Mouse (Mus musculus) liver, postnatal 0 days (tissue): Measurements from ENCODE around the gene Rb1. TPM values are rescaled to one million over a fixed set of nuclear protein-coding genes. Genes with fewer than 3 reads are reported as not detected.

ENCODE experiments used
- ATAC-seq: fragments of 200-750 bp; cut with Nextera tagmentation; 2 replicates; pipeline ENCODE4 v1.8.0; 2017; ENCODE audit warnings: mild to moderate bottlenecking, moderate library complexity
- DNase-seq: peaks from one replicate; pipeline ENCODE4 v3.0.0-alpha.2; 2016
- H3K27ac ChIP-seq: fragments of 300-500 bp; sonication (generic); 2 replicates; pipeline ENCODE4 v1.5.1; 2014; ENCODE audit warnings: antibody characterized with exemption, moderate library complexity, mild to moderate bottlenecking, low read depth
- H3K27me3 ChIP-seq: fragments of 300-500 bp; sonication (generic); 2 replicates; pipeline ENCODE4 v1.6.1; 2014; ENCODE audit warnings: low read length, control low read depth, mixed read lengths; ENCODE audit not compliant: insufficient read depth
- H3K36me3 ChIP-seq: fragments of 300-500 bp; sonication (generic); replicated peaks from 2 replicates; pipeline ENCODE4 v1.6.1; 2014; ENCODE audit warnings: mild to moderate bottlenecking, control low read depth, low read length, moderate library complexity, mixed read lengths; ENCODE audit not compliant: insufficient read depth
- H3K4me1 ChIP-seq: fragments of 300-500 bp; sonication (generic); 2 replicates; pipeline ENCODE4 v1.6.1; 2014; ENCODE audit warnings: antibody characterized with exemption, mild to moderate bottlenecking, control low read depth; ENCODE audit not compliant: insufficient read depth
- H3K4me2 ChIP-seq: fragments of 300-500 bp; sonication (generic); 2 replicates; pipeline ENCODE4 v1.6.1; 2014; ENCODE audit warnings: low read depth, mild to moderate bottlenecking, low read length, moderate library complexity, mixed read lengths
- H3K4me3 ChIP-seq: fragments of 300-500 bp; sonication (generic); 2 replicates; pipeline ENCODE4 v1.5.1; 2014; ENCODE audit warnings: low read depth, low read length
- H3K9ac ChIP-seq: fragments of 300-500 bp; sonication (generic); replicated peaks from 2 replicates; pipeline ENCODE4 v1.6.1; 2014; ENCODE audit warnings: mild to moderate bottlenecking, moderate library complexity
- H3K9me3 ChIP-seq: fragments of 300-500 bp; sonication (generic); 2 replicates; pipeline ENCODE4 v1.6.1; 2016; ENCODE audit warnings: mild to moderate bottlenecking, control low read depth, low read length, mixed read lengths
- CTCF ChIP-seq: sonication (generic); IDR thresholded peaks from 2 replicates; pipeline ENCODE4 v1.5.1; 2016; ENCODE audit warnings: antibody characterized with exemption, low read depth
- EP300 ChIP-seq: IDR thresholded peaks from 2 replicates; pipeline ENCODE4 v1.6.1; 2016; ENCODE audit warnings: antibody characterized with exemption, low read depth, mild to moderate bottlenecking
- WGBS: fragments of 180-500 bp; shearing (Covaris S2); extraction: QIAGEN DNeasy Blood & Tissue Kit; methylation state at CpG from one replicate; pipeline ENCODE4 v1.1.7; 2014; ENCODE audit not compliant: insufficient replicate concordance; 5-methylcytosine and 5-hydroxymethylcytosine counted together
- polyA plus RNA-seq: library from polyadenylated mRNA; unstranded; fragments of >200 nt; fragmentation: Nextera tagmentation; extraction: Ambion mirVana; gene quantifications from 2 replicates; pipeline ENCODE4 v1.2.1, GENCODE M21; 2015

Rb1 gene
- polyA plus RNA-seq, 1 experiment from 2014 or later: 23.6 TPM

DNA sequence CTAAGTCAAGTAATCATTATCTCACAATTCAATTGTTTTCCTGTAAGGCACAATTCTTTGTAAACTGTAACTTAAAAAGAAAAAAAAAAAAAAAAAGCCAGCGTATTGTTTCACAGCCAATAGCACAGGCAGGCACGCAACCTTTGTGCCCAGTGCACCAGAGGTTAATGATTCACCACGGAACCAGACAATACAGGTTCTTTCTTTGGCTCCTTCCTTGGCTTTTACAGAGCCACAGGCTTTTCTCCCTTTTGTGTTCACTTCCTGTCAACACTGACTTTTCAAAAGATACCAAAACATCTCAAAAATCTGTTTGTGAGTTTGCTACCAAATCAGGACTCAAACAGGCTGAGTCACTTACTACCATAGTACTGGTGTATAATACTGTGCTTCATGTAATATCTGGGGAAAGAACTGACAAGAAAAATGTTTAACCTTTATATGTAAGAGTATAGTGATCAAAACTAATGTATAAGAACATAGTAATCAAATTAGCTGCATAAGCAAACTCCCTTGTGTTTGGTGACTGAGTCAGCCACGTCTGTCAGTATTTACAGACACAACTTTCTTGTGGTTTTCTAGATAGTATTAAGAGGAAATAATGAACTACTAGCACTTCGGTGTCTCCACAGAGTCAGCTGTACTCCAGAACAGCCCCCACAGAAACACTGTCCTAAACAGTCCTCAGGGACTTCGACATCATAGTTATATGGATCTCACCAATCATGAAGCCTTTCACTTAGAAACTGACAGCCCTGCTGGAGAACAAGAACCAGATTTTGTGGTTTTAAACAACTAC, 72.0 kb downstream of the Rb1 start:
- peaks cover 3% of the 10 kb centered on the region for H3K36me3 ChIP-seq
- TF ChIP-seq CTCF (no peak), EP300 (no peak)
- ATAC-seq (peak; percentile 85), DNase-seq (peak; percentile 44)
- H3K27ac ChIP-seq: peak overlapping the region; percentile 68
- H3K9me3 ChIP-seq: no peaks in the 10 kb centered on the region
- no peak overlapping the region for H3K4me3 ChIP-seq
- H3K9ac ChIP-seq: no peak overlapping the region
- WGBS: 33% methylated on average over 6 of the region's 6 CpGs
- peaks cover 22% of the 10 kb centered on the region for H3K4me1 ChIP-seq
- no peak overlapping the region for H3K4me2 ChIP-seq
- no peaks in the 10 kb centered on the region for H3K27me3 ChIP-seq

DNA sequence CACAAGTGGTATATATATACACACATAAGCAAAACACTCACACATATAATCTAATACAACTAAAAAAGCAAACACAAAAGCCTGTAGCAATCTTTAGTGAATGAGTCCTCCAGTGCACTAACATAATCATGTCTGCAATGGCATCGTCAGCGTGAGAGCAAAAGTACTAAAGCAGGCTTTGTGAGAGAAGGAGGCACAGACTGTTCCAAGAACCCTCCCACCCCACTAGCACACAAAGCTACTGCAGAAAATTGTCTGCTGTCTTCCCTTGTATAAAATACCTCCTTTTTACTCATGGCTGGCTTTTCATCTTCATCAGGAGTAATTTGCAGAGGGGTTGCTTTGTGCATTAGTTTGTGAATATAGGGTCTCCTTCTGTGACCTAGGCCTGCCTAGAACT, 73.3 kb downstream of the Rb1 start:
- Histone ChIP-seq H3K36me3 (peaks cover 3% of the 10 kb centered on the region), H3K4me3 (no peak overlapping the region), H3K27me3 (no peaks in the 10 kb centered on the region), H3K9ac (no peak overlapping the region), H3K27ac (peak overlapping the region; percentile 68), H3K9me3 (no peaks in the 10 kb centered on the region), H3K4me2 (no peak overlapping the region), H3K4me1 (peaks cover 13% of the 10 kb centered on the region)
- ATAC-seq (no peak), DNase-seq (no peak)
- TF ChIP-seq EP300 (no peak), CTCF (no peak)
- WGBS: 88% methylated on average over 2 of the region's 2 CpGs

DNA sequence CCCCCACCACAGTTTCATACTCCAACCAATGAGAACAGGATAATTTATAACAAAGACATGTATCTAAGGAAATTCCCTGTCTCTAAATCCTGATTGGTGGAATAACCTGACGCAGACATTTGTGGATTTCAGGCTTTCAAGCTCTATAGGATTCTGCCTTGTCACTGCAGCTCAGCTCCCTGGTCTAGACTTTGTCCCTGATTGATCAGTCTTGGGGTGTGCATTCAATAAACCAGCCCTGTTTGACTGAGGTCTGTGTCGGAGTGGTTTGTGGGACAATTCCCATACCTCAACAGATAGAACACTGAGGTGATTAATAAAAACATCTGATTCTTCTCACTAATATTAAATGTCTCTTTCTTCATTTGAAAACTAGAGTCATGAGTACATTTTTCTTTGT, 75.6 kb downstream of the Rb1 start:
- TF ChIP-seq EP300 (peak; percentile 44), CTCF (no peak)
- ATAC-seq (peak; percentile 83), DNase-seq (no peak)
- peaks cover 6% of the 10 kb centered on the region for H3K36me3 ChIP-seq
- no peak overlapping the region for H3K4me3 ChIP-seq
- H3K4me1 ChIP-seq: peaks cover 10% of the 10 kb centered on the region; the same call in 1 of the 2 replicates
- WGBS: 70% methylated on average over 2 of the region's 2 CpGs
- H3K27me3 ChIP-seq: no peaks in the 10 kb centered on the region
- H3K9ac ChIP-seq: no peak overlapping the region
- H3K9me3 ChIP-seq: no peaks in the 10 kb centered on the region
- H3K27ac ChIP-seq: peak overlapping the region; percentile 60; the same call in 1 of the 2 replicates
- H3K4me2 ChIP-seq: no peak overlapping the region

DNA sequence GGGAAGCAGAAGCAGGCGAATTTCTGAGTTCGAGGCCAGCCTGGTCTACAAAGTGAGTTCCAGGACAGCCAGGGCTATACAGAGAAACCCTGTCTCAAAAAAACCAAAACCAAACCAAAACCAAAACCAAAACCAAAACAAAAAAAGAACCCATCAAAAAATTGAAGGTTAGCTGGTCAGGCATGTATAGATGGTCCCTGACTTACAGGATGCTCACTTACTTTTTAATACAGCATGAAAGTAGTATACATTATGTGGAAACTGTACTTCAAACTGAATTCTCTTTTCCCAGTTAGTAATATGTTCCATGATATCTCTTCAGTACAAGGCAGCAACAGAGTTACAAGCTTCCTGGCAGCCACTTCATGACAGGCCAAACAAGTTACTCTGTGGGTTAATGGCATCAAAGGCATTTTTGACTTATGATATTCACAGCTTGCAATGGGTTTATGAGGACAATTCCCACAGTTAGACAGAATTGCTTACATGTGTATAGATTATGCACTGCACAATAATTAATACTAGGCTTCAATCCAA, 81.5 kb downstream of the Rb1 start:
- peaks cover 3% of the 10 kb centered on the region for H3K36me3 ChIP-seq
- no peaks in the 10 kb centered on the region for H3K27me3 ChIP-seq
- ATAC-seq: no peak
- 83% methylated on average over 2 of the region's 2 CpGs for WGBS
- TF ChIP-seq CTCF (no peak), EP300 (no peak)
- H3K9ac ChIP-seq: no peak overlapping the region
- no peak overlapping the region for H3K4me2 ChIP-seq
- H3K27ac ChIP-seq: no peak overlapping the region
- no peaks in the 10 kb centered on the region for H3K9me3 ChIP-seq
- no peak overlapping the region for H3K4me3 ChIP-seq
- DNase-seq: no peak
- H3K4me1 ChIP-seq: no peaks in the 10 kb centered on the region; the same call in 1 of the 2 replicates

DNA sequence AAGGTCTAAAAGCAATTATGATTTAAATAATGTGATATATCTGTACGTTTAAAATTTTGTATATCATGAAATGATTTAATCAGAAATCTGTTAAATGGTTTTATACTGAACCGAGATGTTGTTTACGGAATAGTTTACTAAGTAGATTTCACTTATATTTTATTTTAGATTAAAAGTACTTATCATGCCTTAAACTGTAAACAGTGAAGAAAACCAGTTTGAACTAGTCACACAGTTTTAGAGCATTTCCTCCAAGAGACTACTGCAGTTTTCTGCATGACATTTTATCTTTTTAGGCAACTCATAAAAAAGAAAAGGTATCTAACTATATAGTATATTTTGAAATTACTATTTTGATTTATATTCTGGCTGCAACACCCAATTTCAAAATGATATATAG, 85.8 kb downstream of the Rb1 start:
- Histone ChIP-seq H3K36me3 (peaks cover 3% of the 10 kb centered on the region; the same call in 1 of the 2 replicates), H3K9me3 (no peaks in the 10 kb centered on the region), H3K27ac (no peak overlapping the region; the same call in 1 of the 2 replicates), H3K27me3 (no peaks in the 10 kb centered on the region), H3K4me2 (peak overlapping the region; percentile 64; the same call in 1 of the 2 replicates), H3K9ac (no peak overlapping the region), H3K4me3 (peak overlapping the region; percentile 55), H3K4me1 (peaks cover under 1% of the 10 kb centered on the region; the same call in 1 of the 2 replicates)
- ATAC-seq: no peak
- no peak for TF ChIP-seq CTCF
- TF ChIP-seq EP300: no peak
- no peak for DNase-seq
- 46% methylated on average over 3 of the region's 3 CpGs for WGBS

DNA sequence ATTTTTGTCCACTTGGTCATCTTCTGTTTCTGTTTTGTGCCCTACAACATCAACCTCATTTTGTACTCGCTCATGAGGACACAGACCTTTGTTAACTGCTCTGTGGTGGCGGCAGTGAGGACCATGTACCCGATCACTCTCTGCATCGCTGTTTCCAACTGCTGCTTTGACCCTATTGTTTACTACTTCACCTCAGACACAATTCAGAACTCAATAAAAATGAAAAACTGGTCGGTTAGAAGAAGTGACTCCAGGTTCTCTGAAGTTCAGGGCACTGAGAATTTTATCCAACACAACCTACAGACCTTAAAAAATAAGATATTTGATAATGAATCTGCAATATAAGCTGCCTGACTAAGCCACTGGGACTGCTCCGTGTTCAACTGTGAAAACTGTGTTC, 86.3 kb downstream of the Rb1 start:
- H3K36me3 ChIP-seq: peaks cover 3% of the 10 kb centered on the region; the same call in 1 of the 2 replicates
- peak overlapping the region; percentile 55 for H3K4me3 ChIP-seq
- H3K27me3 ChIP-seq: no peaks in the 10 kb centered on the region
- ATAC-seq (peak; percentile 51), DNase-seq (peak; percentile 27)
- peak overlapping the region; percentile 64 for H3K4me2 ChIP-seq
- no peaks in the 10 kb centered on the region for H3K9me3 ChIP-seq
- peaks cover 6% of the 10 kb centered on the region for H3K4me1 ChIP-seq
- H3K27ac ChIP-seq: peak overlapping the region; percentile 93
- H3K9ac ChIP-seq: peak overlapping the region; percentile 77
- WGBS: 0% methylated on average over 6 of the region's 6 CpGs
- TF ChIP-seq CTCF: no peak
- no peak for TF ChIP-seq EP300
